Mouse (Mus musculus): Measurements from ENCODE around the gene Olfr1415. TPM values are rescaled to one million over a fixed set of nuclear protein-coding genes. Genes with fewer than 3 reads are reported as not detected.
"Not testable (repeated sequence)": the region's sequence is repeated elsewhere in the genome, so short reads cannot be mapped to it uniquely, and the experiment has no call there.

Olfr1415 gene
- not detected for polyA plus RNA-seq (2017; shearing (Covaris generic))

- ATAC-seq = no peak
Measured at GRCm38 (mm10) chr1:92496001-92496400, at the start of gene Olfr1415. Gene Olfr1415 (minus strand): TSS chr1:92496101.

GRCm38 (mm10) chr1:92539071-92539470 is 43.2 kb upstream of the Olfr1415 start:
- no peak for ATAC-seq

DNA sequence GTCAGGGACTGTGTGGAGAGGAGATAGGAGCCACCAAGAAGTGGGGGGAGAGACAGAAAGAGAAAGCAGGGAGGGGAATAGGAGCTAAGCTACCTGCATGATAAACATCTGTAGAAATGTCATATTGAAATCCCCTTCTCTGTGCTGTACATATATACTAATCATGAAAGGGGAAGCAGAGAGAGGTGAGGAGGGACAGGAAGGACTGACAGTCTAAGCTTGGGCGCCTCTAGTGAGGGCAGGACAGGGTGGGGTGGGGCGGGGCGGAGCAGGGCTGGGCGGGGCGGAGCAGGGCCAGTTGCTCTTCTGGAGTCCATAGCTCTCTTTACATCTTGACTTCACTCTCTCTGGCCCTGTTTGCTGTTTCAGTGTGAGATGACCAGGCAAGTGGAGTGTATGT is 41.1 kb upstream of the Olfr1415 start:
- ATAC-seq = no peak

DNA sequence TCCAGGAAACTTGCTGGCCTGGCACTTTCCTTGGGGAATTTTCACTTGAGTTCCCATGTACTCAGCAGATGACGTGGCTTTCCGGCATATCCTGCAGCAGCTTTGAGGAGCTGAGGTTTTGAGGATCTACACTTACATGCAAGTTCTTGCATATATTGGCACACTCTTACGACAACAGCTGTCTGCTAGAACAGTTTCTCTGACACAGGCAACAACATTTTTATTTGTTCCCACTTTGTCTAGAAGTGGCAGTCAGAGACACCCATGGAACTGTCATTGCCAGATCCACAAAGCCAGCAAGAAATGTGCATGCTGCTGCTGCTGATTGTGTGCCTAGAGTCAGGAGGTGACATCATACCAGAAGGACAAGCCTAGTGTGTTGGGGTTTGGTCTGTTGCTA is 27.9 kb upstream of the Olfr1415 start:
- ATAC-seq = no peak

DNA sequence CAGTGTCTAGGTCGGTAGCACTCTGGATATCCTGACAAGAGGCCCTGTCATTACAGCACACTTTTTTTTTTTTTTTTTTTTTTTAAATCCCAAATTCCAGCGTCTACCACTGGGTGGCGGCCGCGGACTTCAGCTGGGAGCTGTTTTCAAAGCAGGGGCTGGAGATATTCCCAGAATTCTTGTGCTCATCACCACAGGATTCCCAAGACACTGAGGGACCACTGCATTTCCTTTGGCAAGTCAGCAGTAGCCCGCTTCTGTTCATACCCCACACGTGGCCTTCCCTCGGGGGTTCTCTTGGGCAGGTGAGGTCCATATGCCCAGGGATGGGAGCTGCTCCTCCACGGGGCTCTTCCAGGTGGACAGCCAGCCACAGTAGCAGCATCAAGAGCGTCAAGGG is 25.5 kb upstream of the Olfr1415 start:
- ATAC-seq = no peak

- ATAC-seq = no peak
Measured at GRCm38 (mm10) chr1:92519046-92519445, 23.1 kb upstream of the Olfr1415 start.

GRCm38 (mm10) chr1:92518561-92518960 is 22.7 kb upstream of the Olfr1415 start, which contains the start of gene Olfr1414:
Gene Olfr1414 (minus strand): TSS chr1:92518661.
- ATAC-seq = no peak

DNA sequence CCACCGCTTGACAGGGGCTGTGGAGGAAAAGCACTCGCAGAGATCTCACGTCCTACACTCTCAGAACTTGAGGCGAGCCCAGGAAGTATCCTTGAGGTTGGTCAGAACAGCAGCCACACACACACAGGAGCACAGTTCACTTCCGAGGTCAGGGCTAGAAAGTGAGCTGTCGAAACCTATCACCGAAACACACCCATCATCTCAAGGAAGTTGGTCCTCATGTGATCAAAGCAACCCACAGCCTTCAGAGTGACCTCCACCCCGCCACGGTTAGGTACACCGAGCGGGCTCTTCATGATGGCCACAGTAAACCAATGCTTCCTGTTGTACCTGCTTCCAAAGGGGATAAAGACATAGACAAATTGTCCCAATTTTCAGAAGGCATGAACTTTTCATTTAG is 19.5 kb upstream of the Olfr1415 start:
- no peak for ATAC-seq

- not testable (repeated sequence) for ATAC-seq
Measured at GRCm38 (mm10) chr1:92511646-92512045, 15.7 kb upstream of the Olfr1415 start.

- ATAC-seq = no peak
Measured at GRCm38 (mm10) chr1:92485013-92485412, 10.9 kb downstream of the Olfr1415 start, which contains the start of gene Olfr1416. Gene Olfr1416 (minus strand): TSS chr1:92485113.

GRCm38 (mm10) chr1:92474066-92474578 is 21.8 kb downstream of the Olfr1415 start:
- ATAC-seq = peak; percentile 57

GRCm38 (mm10) chr1:92473165-92474041 is 22.5 kb downstream of the Olfr1415 start, which contains the start of gene Ndufa10:
Gene Ndufa10 (minus strand): TSS chr1:92473860.
- peak; percentile 90 for ATAC-seq

DNA sequence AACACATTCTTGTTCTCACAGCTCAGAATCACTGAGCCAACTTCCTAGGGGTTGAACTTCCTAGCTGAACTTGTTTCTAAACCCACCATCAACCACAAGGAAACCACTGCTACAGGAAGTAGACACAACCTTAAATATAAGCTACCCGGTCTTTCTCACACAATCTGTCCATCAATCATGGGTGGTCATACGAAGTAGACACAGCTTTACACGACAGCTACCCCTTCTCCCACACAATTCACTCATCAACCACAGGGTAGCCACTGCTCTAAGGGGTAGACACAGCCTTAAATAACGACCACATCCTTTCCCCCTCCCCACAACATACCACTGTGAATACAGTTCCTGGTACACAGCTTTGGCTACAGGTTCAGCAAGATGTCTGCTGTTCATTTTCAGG is 27.0 kb downstream of the Olfr1415 start:
- ATAC-seq = peak; percentile 23

DNA sequence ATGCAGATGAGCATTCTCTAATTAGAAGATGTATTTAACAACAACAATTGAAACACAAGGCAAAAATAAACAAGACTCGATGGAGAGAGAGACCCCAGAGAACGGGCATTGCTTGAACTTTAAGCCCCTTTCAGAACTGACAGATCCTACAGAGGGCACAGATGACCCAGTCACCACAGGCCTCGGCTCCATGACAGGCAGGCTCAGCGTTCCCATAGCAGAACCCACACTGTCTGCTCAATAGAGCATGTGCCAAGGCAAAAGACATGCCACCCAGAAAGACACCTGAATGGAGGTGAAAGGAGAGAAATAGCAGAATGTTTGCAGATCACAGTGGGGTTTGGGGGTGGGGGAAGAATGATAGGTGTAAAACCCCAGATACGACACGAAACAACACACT is 37.5 kb downstream of the Olfr1415 start:
- ATAC-seq = no peak

- ATAC-seq = no peak
Measured at GRCm38 (mm10) chr1:92457758-92458157, 38.1 kb downstream of the Olfr1415 start.

DNA sequence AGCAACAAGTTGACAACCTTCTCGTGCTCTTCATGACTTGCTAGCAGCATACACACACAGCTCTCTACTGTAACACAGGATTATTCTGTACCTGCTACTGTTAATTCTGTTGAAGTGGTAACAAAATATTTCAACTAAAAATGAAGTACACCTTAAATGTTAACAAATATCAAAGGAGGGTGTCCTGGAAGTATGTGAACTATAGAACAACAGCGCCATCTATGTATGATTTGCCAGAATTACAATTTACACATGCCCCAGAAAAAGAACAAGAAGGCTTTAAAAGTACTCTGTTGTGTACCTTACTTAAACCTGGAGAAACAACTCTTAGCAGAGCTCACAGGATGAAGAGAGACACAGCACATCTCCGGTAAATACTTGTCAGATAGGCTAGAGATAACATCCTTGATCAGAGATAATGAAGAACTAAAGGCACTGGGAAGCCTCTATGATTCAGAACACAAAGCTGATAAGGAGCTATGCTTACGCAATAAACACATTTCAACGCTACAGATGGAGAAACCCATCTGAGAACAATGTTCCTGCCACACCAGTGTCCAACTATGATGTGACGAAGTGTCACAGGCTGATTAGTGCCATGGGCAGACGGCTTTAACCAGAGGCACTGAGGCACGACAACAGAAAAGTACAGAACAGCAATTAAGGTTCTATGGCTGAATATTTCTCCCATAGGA is 42.0 kb downstream of the Olfr1415 start:
- no peak for ATAC-seq

DNA sequence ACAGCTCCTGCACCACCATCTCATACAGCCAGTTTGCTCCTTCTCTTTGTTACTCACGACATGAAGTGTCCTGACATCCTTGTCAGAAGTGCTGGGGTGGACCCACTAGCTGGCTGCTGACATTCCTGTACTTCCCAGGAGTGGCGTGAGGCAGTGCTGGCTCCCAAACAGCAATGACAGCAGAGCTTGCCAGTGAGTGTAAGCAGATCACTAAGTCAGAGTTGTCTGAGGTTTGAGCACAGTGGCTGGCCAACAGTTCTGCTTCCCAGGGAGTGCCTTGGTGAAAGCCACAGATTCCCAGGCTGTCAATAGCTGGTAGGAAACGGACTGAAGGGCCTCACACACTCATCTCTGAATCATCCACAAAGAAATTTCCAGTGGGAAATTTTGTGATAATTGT is 47.6 kb downstream of the Olfr1415 start:
- no peak for ATAC-seq

- no peak for ATAC-seq
Measured at GRCm38 (mm10) chr1:92441453-92442063, 54.3 kb downstream of the Olfr1415 start.

DNA sequence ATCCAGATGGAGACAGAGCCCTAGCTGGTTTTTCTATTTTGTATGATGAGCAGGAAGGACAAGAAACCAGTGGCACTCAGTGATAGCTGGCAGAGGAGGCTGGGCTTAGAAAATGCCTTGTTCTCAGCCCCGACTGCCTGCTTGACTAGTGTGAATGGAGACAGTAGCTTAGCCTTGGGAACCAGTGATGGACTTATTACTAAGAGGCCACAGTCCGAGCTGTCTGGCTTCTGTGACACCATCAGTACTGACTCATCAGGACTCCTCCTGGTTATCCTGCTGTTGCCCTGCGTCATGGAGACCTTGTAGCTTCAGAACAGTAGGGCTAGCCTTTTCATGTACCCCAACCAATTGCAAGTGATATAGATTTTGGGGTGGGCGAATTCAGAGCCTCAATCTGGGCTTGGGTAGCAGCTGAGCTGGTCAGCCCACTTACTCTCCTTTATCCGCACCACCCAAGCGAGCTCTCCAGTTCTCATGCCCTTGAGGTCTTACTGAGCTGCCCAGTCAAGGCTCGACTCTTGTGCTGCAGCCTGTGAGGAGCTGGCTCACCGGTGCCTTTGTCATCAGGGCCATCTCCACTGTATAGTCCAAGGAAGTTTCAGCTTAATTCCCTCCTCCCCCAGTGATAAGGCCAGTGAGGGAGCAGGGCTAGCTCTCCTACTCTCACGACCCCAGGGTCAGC is 55.7 kb downstream of the Olfr1415 start:
- ATAC-seq = no peak
